Mouse (Mus musculus) embryonic stem cell, embryonic (primary cell): ENCODE measurements around the gene Hsd11b2.

Source experiments
- CTCF ChIA-PET, 4 experiments: fragments of 300-600 bp in 2 of 4; fragments of 350-600 bp in 2 of 4; sonication (Branson Sonifier 250); formaldehyde crosslinking; loops; one replicate each; lab custom pipeline; 2022; ENCODE audit warnings: inconsistent platforms in 2 of 4; lab: Charles Lee
- POLR2A ChIA-PET, 4 experiments: fragments of 300-600 bp in 2 of 4; fragments of 350-600 bp in 2 of 4; sonication (Branson Sonifier 250); formaldehyde crosslinking; loops; one replicate each; lab custom pipeline; 2022; ENCODE audit warnings: antibody characterized with exemption in 4 of 4, inconsistent platforms in 1 of 4; lab: Charles Lee

Gene Hsd11b2

DNA sequence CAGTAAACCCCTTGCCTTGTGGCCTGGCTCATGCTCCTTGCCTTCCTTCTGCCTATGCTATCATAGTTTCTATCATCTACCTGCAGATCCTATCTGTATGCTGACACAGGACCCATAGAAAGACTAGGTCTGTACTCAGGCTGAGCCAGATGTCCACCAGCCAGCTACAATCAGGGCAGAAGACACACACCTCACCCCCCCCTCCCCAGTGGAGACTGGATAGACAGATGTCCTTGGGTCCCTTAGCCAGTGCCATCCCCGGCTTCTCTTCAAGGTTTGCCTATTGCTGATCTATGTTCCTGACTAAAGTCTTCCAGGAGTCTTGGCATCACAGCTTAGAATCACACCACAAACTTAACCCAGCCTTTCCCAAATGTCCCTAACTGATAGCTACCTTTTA, 9.7 kb downstream of the Hsd11b2 start:
- POLR2A ChIA-PET: interaction anchor here in 2 of 4 experiments (0.6 to 6.7 kb wide), 4 partner anchors 7 to 191 kb away, joined by 3 to 46 read pairs (median 3); partner anchors contain the start of gene Hsd11b2 (in 1 of the 2)
- CTCF ChIA-PET: interaction anchor here in 1 of 4 experiments (1.7 kb wide), 1 partner anchor 12 kb away, joined by 6 read pairs; no protein-coding TSS in a partner anchor

DNA sequence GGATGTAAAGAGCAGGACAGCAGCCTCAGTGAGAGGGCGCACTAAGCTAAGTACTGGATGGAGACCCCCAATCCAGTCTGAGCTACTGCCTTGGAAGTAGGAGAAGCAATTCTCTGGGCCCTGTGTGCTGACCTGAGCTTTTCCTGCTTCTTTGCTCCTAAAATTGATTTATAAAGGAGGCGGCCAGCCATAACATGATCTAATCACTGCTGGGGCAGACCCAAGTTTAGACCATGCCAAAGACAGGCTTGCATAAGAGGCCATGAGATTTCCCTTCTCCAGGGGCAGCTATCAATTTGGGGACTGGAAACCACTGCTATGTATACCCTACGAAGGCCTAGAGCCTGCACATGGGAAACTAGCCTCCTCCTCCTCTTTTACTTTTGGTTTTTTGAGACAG, 10.7 kb downstream of the Hsd11b2 start:
- POLR2A ChIA-PET: interaction anchor here in 3 of 4 experiments (0.5 to 6.7 kb wide), 5 partner anchors 8 to 439 kb away, joined by 3 to 46 read pairs (median 3); partner anchors contain the start of genes Hsd11b2 (in 2 of the 3) and Atp6v0d1 (in 1 of the 3)
- CTCF ChIA-PET: interaction anchor here (1.1 to 5.6 kb wide), 8 partner anchors 10 to 88 kb away, joined by 3 to 100 read pairs (median 4); partner anchors contain the start of gene Hsd11b2 (in 2 of the 4)

GRCm38 (mm10) chr8:105531774-105532173, 13.2 kb downstream of the Hsd11b2 start:
- ChIA-PET POLR2A (interaction anchor here in 2 of 4 experiments (0.5 to 6.7 kb wide), 6 partner anchors 11 to 309 kb away, joined by 3 to 46 read pairs (median 3); partner anchors contain the start of gene Hsd11b2 (in 1 of the 2)), CTCF (interaction anchor here (0.5 to 5.6 kb wide), 33 partner anchors 9 to 1281 kb away, joined by 3 to 100 read pairs (median 4); partner anchors contain the start of genes Hsd11b2 (in 3 of the 4), Cklf (in 1 of the 4) and Ripor1 (in 1 of the 4))

DNA sequence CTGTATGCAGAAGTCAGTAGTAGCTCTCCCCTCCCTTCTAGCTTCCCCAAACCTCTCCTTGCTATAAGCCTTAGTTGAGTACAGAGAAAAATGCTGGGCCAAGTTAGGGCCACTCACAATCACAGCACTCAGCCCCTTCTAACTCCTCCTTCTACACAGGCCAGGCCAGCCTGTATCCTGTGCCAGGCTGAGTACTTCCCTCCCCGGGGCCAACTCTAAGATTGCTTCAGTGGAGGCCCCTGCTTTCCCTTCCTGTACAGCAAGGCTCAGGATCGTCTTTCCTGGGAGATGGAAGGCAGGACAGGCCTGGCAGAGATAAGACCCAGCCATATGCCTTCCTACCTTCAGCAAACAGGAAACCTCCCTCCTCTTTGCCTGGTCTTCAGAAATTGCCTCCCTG, 14.9 kb downstream of the Hsd11b2 start:
- CTCF ChIA-PET: interaction anchor here (0.6 to 5.6 kb wide), 49 partner anchors 8 to 936 kb away, joined by 3 to 100 read pairs (median 5); partner anchors contain the start of genes Hsd11b2 (in 2 of the 4), Carmil2 (in 1 of the 4), Fhod1 (in 1 of the 4) and Ripor1 (in 1 of the 4)
- POLR2A ChIA-PET: interaction anchor here in 3 of 4 experiments (0.6 to 6.7 kb wide), 13 partner anchors 10 to 56 kb away, joined by 3 to 46 read pairs (median 4); partner anchors contain the start of gene Hsd11b2 (in 2 of the 3)

GRCm38 (mm10) chr8:105533892-105534329, 15.4 kb downstream of the Hsd11b2 start:
- ChIA-PET CTCF (interaction anchor here (0.5 to 5.6 kb wide), 52 partner anchors 8 to 937 kb away, joined by 3 to 100 read pairs (median 4); partner anchors contain the start of genes Hsd11b2 (in 2 of the 4), Carmil2 (in 1 of the 4), Fhod1 (in 1 of the 4) and Gfod2 (in 1 of the 4)), POLR2A (interaction anchor here in 3 of 4 experiments (0.6 to 6.7 kb wide), 13 partner anchors 10 to 57 kb away, joined by 3 to 46 read pairs (median 4); partner anchors contain the start of gene Hsd11b2 (in 2 of the 3))

DNA sequence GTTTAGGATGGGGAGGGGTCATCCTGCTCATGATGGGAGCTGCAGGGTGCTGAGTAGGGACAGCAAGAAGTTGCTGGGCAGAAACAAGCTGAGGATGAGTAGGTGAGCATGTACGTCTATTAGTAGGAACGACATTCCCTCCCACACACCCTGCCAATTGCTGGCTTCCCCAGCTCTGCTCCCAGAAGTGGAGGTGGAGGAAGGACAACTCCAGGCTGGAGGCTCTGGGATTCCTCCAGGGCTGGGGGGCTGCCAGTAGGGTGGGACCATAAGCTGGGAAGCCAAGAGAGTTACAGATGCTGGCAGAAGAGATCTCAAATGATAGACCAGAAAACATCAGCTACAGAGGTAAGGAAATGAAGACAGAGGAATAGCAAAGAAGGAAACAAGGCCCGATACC, 18.0 kb downstream of the Hsd11b2 start:
- CTCF ChIA-PET: interaction anchor here in 1 of 4 experiments (0.6 kb wide), 1 partner anchor 39 kb away, joined by 6 read pairs; no protein-coding TSS in a partner anchor
- POLR2A ChIA-PET: interaction anchor here in 1 of 4 experiments (1.2 kb wide), 1 partner anchor 9 kb away, joined by 3 read pairs; no protein-coding TSS in a partner anchor

- POLR2A ChIA-PET: interaction anchor here in 1 of 4 experiments (1.2 kb wide), 1 partner anchor 8 kb away, joined by 3 read pairs; no protein-coding TSS in a partner anchor
These were observed 18.6 kb downstream of the Hsd11b2 start for GRCm38 (mm10) chr8:105537011-105537677.

DNA sequence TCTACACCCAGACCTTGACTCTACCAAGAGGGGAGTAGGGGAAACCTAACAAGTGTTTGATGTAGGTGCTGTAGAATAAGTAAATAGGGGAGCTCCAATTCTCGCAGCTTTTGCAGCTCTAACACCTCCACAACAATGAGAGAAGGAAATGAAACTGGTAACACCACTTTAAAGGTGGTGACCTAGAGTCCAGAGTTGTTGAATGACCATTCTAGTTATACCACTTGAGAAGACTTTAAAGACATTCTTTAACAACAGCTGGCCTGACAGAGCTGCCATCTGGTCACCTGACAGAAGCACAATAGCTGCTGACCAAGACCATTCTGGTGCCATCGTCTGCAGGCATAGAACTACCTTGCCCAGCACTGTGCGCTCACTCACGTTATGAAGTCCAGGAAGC, 20.4 kb downstream of the Hsd11b2 start:
- POLR2A ChIA-PET: interaction anchor here in 2 of 4 experiments (0.6 to 1.0 kb wide), 4 partner anchors 9 to 26 kb away, joined by 3 read pairs; partner anchors contain the start of gene Hsd11b2 (in 1 of the 2)
- CTCF ChIA-PET: interaction anchor here in 3 of 4 experiments (0.6 to 2.3 kb wide), 5 partner anchors 9 to 55 kb away, joined by 3 to 8 read pairs (median 3); no protein-coding TSS in a partner anchor

More at GRCm38 (mm10) chr8:105537011-105537677, 18.6 kb downstream of the Hsd11b2 start:
- CTCF ChIA-PET: interaction anchor here in 2 of 4 experiments (0.6 to 1.1 kb wide), 2 partner anchors 12 to 39 kb away, joined by 3 to 6 read pairs; no protein-coding TSS in a partner anchor

GRCm38 (mm10) chr8:105542032-105542656, 23.6 kb downstream of the Hsd11b2 start:
- ChIA-PET POLR2A (no interaction called here), CTCF (interaction anchor here in 2 of 4 experiments (0.6 to 2.6 kb wide), 2 partner anchors 10 kb away, joined by 3 to 6 read pairs; no protein-coding TSS in a partner anchor)

- ChIA-PET POLR2A (interaction anchor here in 1 of 4 experiments (1.4 kb wide), 1 partner anchor 13 kb away, joined by 3 read pairs; no protein-coding TSS in a partner anchor), CTCF (interaction anchor here in 2 of 4 experiments (0.6 to 2.6 kb wide), 3 partner anchors 9 to 11 kb away, joined by 3 to 13 read pairs (median 6); no protein-coding TSS in a partner anchor)
These were observed 24.3 kb downstream of the Hsd11b2 start for GRCm38 (mm10) chr8:105542808-105543207.

- CTCF ChIA-PET: interaction anchor here in 3 of 4 experiments (0.7 to 2.6 kb wide), 4 partner anchors 10 to 164 kb away, joined by 3 to 13 read pairs (median 4); no protein-coding TSS in a partner anchor
- POLR2A ChIA-PET: interaction anchor here in 2 of 4 experiments (1.2 to 1.6 kb wide), 3 partner anchors 10 to 12 kb away, joined by 3 to 4 read pairs (median 3); no protein-coding TSS in a partner anchor
These were observed 25.1 kb downstream of the Hsd11b2 start for GRCm38 (mm10) chr8:105543703-105544102.

DNA sequence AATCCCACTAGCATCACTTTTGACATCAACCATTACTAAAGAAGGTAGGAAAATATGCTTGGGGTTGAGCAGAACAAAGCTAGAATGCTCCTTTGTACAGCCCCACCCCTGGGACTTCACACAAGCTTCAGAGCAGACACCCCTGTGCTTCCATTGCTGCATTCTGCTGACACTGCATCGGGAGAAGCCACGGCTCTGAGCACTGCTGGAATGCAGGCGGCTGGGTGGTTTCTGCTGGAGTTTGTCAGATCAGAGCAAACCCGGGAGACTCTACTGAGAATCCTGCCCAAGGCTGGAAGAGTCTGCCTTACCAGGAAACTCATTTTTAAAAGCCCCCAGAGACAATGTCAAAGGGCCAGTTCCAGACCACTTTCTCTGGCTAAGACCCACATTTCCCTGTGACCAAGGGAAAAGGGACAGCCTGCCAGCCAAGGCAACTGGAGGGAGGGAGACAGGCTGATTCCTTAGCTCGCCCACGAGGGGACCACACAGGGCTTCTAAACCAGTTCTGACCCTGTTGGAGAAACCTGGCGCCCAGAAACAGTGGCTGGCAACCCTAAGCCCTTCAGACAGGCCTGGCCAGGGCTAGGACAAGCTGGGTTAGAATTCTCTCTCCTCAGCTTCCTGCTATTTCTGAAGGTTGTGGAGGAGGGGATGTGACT, 26.1 kb downstream of the Hsd11b2 start:
- ChIA-PET CTCF (interaction anchor here in 3 of 4 experiments (1.1 to 2.4 kb wide), 7 partner anchors 9 to 64 kb away, joined by 3 to 13 read pairs (median 4); no protein-coding TSS in a partner anchor), POLR2A (interaction anchor here in 3 of 4 experiments (0.6 to 2.0 kb wide), 6 partner anchors 8 to 21 kb away, joined by 3 to 7 read pairs (median 3); partner anchors contain the start of gene Atp6v0d1 (in 1 of the 3))

GRCm38 (mm10) chr8:105545249-105545648, 26.7 kb downstream of the Hsd11b2 start:
- POLR2A ChIA-PET: interaction anchor here in 3 of 4 experiments (0.6 to 2.0 kb wide), 6 partner anchors 8 to 29 kb away, joined by 3 to 7 read pairs (median 3); partner anchors contain the start of genes Atp6v0d1 (in 1 of the 3) and Hsd11b2 (in 1 of the 3)
- CTCF ChIA-PET: interaction anchor here in 2 of 4 experiments (1.1 to 1.9 kb wide), 6 partner anchors 9 to 65 kb away, joined by 4 to 9 read pairs (median 4); no protein-coding TSS in a partner anchor

DNA sequence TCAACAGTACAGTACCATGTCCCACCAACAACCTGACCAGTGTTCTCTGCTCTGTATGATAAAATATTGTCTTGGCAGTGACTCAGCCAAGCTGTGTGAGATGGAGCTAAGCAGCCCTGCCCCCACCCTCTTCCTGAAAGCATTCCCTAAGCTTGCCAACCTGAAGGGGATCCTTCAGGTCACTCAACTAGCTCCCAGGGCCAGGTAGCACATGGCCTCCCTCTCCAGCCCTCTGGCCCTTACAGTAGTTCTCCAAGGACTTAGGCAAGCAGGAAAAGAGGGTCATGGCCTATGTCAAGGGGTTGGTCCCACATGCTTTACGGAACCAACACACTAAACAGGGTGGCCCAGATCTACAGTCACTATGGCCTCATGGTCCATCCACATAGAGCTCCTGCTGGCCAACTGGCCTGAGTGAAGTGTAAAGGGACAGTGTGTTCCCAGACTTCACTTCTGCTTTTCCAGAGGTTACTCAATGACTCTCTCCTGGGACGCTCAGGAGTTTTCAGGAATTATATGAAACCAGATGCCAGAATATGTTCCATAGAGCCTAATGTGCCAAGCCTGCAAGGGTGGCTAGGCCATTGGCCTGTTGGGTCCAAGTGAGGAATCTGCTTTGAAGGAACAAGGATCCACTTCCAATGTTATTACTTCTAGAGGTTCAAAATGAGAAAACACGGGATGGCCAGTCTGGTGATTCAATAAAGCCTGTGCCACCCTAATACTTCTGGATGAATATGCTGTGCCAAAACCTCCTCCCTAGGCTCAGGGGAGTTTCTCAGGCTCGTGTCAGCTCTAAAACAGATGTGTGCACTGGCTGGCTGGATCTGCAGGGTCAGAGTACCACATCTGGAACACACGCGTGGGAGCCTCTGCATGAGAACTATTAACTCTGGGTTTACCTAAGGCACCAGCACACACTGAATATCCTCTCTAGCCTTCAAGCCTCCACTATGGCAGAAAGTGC, 28.1 kb downstream of the Hsd11b2 start:
- CTCF ChIA-PET: interaction anchor here in 3 of 4 experiments (1.2 to 2.3 kb wide), 4 partner anchors 13 to 77 kb away, joined by 4 to 9 read pairs (median 7); no protein-coding TSS in a partner anchor

GRCm38 (mm10) chr8:105549506-105549905, 31.0 kb downstream of the Hsd11b2 start:
- POLR2A ChIA-PET: interaction anchor here (0.6 to 2.2 kb wide), 11 partner anchors 9 to 1205 kb away, joined by 3 to 10 read pairs (median 4); partner anchors contain the start of genes Hsd11b2 (in 1 of the 4) and Tppp3 (in 1 of the 4)
- CTCF ChIA-PET: interaction anchor here (0.5 to 2.2 kb wide), 8 partner anchors 15 to 290 kb away, joined by 3 to 9 read pairs (median 4); no protein-coding TSS in a partner anchor

More for the DNA sequence above, 28.1 kb downstream of the Hsd11b2 start:
- POLR2A ChIA-PET: interaction anchor here in 2 of 4 experiments (0.5 to 1.0 kb wide), 2 partner anchors 9 to 1729 kb away, joined by 3 read pairs; no protein-coding TSS in a partner anchor
